Mouse (Mus musculus): Measurements from ENCODE around the gene Bcl7a. TPM values are rescaled to one million over a fixed set of nuclear protein-coding genes. Genes with fewer than 3 reads are reported as not detected.

Gene Bcl7a
- total RNA-seq, 2 experiments from 2014 or later = 67.4 to 70.2 TPM

DNA sequence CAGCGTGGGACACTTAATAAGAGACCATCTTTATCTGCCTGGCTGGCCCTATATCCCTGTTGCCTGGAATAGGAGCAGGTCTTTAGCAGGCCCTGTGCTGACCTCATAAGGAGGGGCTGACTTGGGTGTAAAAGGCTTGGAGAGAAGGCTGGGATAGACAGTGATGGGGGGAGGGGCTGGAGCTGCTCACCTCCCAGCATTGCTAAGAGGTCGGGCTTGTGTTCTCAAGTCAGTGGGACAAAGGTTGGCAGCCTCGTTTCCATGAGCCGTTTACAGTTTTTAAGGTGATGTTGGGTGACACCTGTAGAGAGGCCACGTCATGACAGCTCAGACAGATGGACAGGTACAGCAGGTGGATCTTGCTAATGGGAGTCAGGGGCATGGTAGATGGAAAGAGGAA lies 26.4 kb downstream of the Bcl7a start:
- no peak for DNase-seq (ENCODE audit: low spot score in 2 of 2)
- Histone ChIP-seq H3K27ac (0 out of 2 replicates have a peak overlapping the region, but pooled peaks have one; percentile 77), H3K4me3 (no peak overlapping the region)
- TF ChIP-seq CTCF (conservative IDR thresholded peaks at IDR 0.05) = no peak

DNA sequence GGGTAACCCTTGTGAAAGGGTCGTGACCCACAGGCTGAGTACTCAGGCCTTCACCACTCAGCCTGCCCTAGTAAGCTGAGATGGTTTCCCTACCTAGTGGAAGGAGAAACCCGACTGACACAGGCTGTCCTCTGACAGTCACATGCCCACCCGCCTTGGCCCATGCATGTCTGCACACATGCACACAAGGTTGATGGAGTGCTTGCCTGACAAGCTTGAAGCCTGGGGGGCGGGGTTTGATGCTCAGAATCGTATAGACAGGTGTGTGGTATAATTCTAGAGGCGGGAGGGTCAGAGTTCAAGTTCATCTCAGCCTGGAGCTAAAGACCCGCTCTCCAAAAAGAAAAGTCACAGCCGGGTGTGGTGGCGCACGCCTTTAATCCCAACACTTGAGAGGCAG lies 31.6 kb downstream of the Bcl7a start:
- H3K27ac ChIP-seq = no peak overlapping the region
- TF ChIP-seq CTCF (conservative IDR thresholded peaks at IDR 0.05) = no peak
- no peak for DNase-seq (ENCODE audit: low spot score in 2 of 2)
- H3K4me3 ChIP-seq = no peak overlapping the region

DNA sequence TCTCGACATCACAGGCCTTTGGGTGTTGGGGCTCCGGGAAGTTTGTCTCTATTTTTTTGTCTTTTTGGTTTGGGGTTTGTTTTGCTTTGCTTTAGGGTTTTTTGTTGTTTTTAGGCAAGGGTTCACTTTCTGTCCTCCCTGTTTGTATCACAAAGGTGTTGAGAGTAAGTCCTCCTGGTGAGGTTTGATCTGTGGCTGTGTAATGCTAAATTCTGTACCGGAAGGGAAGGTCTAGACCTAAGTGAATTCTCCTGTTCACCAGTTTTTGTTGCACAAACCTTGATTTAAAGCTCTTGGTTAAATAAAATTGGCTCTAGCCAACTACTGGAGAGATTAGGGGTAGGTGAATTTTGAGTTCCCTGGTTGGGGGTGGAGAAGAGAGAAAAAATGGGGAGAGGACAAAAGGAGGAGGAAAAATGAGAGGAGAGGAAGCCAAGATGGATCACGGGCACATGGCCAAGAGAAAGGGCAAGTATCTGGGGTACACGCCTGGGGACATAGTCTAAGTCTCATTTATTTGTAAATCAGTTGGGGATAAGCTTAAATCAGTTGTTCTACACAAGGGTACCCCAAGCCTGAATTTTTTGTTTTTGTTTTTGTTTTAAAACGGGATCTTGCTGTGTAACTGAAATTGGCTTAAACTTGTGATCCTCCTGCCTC lies 32.3 kb downstream of the Bcl7a start:
- no peak for TF ChIP-seq CTCF (conservative IDR thresholded peaks at IDR 0.05)
- Histone ChIP-seq H3K27ac (peak overlapping the region; percentile 39; the same call in 1 of the 2 replicates), H3K4me3 (no peak overlapping the region)
- DNase-seq (ENCODE audit: low spot score in 2 of 2) = no peak

DNA sequence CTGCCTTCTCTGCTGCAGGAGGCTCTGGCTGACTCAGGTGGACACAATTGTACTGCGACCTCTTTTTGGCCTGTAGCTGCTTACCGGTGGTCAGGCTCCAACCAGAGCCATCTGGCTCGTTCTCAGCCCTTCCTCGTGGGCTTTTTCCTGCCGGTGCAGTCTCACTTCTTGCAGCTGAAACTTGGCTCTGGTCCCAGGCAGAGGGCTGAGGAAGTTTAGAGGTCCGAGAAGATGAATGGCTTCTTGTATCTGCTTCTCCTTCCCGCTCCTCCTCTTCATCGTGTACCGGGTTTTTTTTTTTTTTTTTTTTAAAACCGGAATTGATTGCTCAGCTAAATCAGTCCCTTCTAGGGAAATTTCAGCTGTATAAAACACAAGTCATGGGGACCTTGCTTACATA lies 32.9 kb downstream of the Bcl7a start:
- Histone ChIP-seq H3K27ac (0 out of 2 replicates have a peak overlapping the region, but pooled peaks have one; percentile 65), H3K4me3 (no peak overlapping the region)
- TF ChIP-seq CTCF (conservative IDR thresholded peaks at IDR 0.05) = no peak
- peak; percentile 48 to 63 for DNase-seq (ENCODE audit: low spot score in 2 of 2)

DNA sequence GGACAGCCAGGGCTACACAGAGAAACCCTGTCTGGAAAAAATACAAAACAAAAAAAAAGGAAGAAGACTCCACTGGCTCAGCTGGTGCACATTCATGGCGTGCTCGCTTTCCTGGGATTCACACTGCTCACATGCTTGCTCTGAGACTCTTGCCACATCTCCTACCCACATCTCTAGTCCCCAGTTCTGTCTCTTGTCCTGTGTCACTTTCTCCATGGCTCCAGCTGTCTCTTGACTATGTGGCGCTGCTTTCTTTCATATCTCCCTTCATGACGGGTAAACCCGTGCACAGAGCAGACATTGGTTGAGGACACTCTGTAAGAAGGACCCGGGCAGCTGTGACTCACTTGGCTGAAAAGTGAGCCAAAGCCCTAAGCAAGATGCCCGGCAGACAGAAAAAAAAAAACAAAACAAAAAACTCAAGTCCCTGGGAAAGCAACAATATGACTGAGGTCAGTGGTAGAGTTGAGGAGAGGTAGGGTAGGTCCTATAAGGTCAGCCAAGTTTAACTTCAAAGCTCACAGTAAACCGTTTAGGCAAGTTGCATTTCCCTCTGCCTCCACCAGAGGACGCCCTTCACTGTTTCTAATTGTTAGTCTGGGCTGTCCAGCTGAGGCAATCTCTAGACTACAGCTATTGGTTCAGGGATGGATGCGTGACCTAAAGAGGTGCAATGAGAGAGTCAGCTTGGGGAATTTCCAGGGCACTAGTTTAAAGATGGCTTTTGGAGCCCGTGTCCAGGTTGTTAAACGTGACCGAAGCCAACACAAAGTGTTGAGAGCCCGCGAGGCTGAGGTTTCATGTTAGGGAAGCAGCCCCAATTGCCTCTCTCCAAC lies 33.7 kb downstream of the Bcl7a start:
- peak; percentile 100 for TF ChIP-seq CTCF (conservative IDR thresholded peaks at IDR 0.05)

DNA sequence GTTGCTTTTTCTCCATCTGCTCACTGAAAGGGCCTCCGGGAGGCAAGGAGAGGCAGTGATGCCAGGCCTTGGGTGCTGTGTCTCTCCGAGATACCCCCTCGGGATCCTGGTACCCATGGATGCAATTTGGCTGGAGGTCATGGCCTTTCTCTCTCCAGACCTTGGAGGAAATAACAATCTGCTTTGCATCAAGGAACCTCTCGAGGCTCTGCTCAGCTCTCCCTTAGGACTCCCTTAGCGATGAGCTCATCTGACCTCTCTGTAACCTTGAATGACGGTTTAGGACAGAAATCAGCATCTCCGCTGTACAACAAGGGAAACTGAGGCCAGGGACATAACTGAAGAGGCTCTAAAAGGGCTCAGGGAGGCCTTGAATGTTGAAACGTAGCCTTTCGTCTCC lies 35.1 kb downstream of the Bcl7a start:
- DNase-seq (ENCODE audit: low spot score in 2 of 2) = no peak
- no peak for TF ChIP-seq CTCF (conservative IDR thresholded peaks at IDR 0.05)
- Histone ChIP-seq H3K4me3 (no peak overlapping the region), H3K27ac (no peak overlapping the region)

More for the DNA sequence above, 33.7 kb downstream of the Bcl7a start:
- DNase-seq (ENCODE audit: low spot score in 2 of 2) = peak; percentile 66 to 82
- peak overlapping the region; percentile 65 for H3K27ac ChIP-seq
- H3K4me3 ChIP-seq = no peak overlapping the region

DNA sequence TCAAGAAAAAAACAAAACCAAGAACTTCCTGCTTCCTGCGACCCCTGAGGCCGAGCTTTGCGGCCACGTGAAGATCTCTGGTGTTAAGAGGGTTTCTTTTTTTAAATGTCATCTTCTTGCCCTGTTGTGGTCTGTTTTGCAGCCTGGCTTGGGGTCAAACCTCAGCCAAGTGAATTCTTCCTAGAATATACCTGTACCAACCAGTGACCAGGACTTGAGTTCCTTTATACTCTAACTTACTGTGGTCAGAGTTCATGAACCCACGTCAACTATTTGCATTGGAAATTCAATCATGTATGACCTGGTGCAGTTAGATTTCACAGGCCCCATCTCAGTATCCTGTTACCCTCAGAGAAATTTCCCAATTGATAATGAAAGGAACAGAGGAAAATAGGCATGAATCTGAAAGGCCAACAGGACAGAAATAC lies 35.9 kb downstream of the Bcl7a start:
- Histone ChIP-seq H3K27ac (no peak overlapping the region), H3K4me3 (no peak overlapping the region)
- no peak for DNase-seq (ENCODE audit: low spot score in 2 of 2)
- no peak for TF ChIP-seq CTCF (conservative IDR thresholded peaks at IDR 0.05)

DNA sequence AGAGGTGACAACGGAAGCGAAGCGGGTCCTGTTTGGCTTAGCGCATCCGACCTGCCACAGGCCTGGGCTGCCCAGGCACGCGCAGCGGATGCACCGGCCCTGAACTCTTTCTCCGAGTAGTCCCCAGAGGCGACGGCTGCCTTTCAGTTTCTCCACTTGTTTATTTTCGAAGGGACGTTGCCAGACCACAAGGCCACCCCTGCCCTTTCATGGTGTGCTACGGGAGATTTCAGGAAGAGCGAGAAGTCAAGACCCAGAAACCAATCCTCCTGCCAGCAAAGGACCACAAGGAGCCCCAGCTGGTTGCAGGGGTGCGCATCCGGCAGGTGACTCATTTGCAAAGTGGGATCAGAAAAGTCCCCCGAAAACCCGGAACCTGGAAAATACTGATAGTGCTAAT lies 38.3 kb downstream of the Bcl7a start:
- H3K4me3 ChIP-seq = no peak overlapping the region
- H3K27ac ChIP-seq = no peak overlapping the region
- no peak for DNase-seq (ENCODE audit: low spot score in 2 of 2)
- no peak for TF ChIP-seq CTCF (conservative IDR thresholded peaks at IDR 0.05)

DNA sequence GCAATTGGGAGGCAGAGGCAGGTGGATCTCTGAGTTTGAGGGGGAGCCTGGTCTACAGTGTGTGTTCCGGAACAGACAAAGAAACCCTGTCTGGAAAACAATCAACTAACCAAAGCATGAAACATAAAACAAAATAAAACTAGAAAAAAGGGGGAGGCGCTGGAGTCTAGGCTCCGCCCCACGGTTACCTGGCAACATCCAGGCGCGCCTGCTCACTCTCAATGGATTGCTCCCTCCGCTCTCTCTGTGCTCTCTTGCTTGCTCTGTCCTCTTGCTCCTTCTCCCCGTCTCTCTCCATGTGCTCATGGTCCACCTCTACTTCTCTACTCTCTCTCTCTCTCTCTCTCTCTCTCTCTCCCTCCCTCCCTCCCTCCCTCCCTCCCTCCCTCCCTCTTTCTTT lies 39.1 kb downstream of the Bcl7a start:
- no peak for TF ChIP-seq CTCF (conservative IDR thresholded peaks at IDR 0.05)
- H3K4me3 ChIP-seq = no peak overlapping the region
- no peak overlapping the region for H3K27ac ChIP-seq
- DNase-seq (ENCODE audit: low spot score in 2 of 2) = no peak

DNA sequence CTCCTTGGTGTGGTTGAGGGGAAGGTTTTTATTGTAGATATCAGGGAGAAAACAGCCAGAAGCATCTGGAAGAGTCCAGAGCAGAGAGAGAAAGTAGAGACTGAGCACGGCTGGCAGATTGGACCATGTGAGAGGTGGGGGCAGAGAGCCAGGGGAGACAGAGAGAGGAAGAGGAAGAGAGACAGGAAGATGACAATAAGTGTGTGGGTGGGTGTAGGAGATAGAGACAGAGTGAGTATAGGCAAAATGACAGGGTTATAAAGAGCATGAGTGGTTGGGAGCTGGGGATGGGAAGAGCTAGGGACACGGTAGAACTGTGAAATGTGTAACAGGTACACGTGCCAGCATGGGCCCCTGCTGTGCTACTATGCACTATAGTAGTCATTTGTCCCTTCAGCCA lies 44.8 kb downstream of the Bcl7a start:
- no peak for DNase-seq (ENCODE audit: low spot score in 2 of 2)
- H3K27ac ChIP-seq = no peak overlapping the region
- TF ChIP-seq CTCF (conservative IDR thresholded peaks at IDR 0.05) = no peak
- H3K4me3 ChIP-seq = no peak overlapping the region

DNA sequence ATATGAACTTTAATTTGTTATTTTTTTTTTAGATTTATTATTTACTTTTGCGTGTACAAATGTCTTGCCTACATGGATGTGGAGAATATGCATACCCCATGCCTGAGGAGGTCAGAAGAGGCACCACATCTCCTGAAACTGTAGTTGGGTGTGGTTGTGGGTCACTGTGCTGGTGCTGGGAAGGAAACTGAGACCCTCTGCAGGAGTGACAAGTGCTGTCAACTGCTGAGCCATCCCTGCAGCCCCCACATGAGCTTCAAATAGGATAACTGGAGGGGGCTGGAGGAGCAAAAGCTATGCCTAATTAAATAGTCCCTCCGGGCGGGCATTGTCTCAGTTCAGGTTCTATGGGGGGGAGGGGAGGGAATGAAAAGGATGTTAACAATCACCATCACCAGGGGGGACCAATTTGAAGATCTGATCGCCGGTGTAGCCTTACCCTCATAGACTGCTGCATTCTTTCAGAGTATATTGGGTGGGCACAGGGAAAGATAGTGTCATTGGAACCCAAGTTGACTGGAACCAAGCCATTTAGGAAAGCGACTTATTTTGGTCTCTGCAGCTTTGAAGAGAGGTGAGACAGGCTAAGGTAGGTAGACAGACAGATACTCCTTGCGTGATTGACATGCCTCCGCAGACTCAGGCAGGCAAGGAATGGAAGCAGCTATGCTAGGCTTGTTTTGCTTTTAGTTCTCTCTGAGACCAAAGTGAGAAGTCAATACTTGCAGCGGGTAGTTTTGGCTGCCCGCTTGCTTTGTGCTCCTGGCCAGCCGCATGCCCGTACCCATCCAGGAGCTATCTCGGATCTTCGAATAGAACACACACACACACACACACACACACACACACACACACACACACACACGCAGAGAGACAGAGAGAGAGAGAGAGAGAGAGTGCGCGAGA lies 47.2 kb downstream of the Bcl7a start:
- no peak for TF ChIP-seq CTCF (conservative IDR thresholded peaks at IDR 0.05)

DNA sequence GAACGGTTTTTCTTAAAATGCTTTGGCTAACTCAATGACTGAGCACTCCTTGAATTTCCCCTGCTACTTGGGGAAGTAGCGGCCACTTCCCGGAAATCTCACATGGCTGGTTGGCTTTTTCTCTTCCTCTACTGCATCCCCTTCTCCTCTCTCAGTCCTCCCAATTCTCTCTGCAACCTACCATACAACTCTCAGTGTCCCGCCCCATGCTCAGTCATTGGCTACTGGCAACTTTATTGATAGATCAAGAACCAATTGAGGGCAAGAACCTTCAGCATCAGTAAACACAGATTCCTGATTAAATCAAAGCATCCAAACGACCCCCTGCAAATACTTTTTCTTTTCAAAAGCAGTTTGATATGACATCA lies 47.8 kb downstream of the Bcl7a start:
- H3K27ac ChIP-seq = no peak overlapping the region
- DNase-seq (ENCODE audit: low spot score in 2 of 2) = peak; percentile 47 to 67
- no peak for TF ChIP-seq CTCF (conservative IDR thresholded peaks at IDR 0.05)
- peak overlapping the region; percentile 49 for H3K4me3 ChIP-seq

More for the DNA sequence above, 47.2 kb downstream of the Bcl7a start:
- DNase-seq (ENCODE audit: low spot score in 2 of 2) = no peak
- H3K4me3 ChIP-seq = peak overlapping the region; percentile 49
- no peak overlapping the region for H3K27ac ChIP-seq

Measured in layer of hippocampus, adult 2 months (tissue).